Mouse (Mus musculus): ENCODE data around the gene Myo1e. TPM values are rescaled to one million over a fixed set of nuclear protein-coding genes. Genes with fewer than 3 reads are reported as not detected.
"Not testable (repeated sequence)": the region's sequence is repeated elsewhere in the genome, so short reads cannot be mapped to it uniquely, and the experiment has no call there.

Myo1e gene
- total RNA-seq, 2 experiments from 2014 or later: 9.7 to 11.2 TPM

DNA sequence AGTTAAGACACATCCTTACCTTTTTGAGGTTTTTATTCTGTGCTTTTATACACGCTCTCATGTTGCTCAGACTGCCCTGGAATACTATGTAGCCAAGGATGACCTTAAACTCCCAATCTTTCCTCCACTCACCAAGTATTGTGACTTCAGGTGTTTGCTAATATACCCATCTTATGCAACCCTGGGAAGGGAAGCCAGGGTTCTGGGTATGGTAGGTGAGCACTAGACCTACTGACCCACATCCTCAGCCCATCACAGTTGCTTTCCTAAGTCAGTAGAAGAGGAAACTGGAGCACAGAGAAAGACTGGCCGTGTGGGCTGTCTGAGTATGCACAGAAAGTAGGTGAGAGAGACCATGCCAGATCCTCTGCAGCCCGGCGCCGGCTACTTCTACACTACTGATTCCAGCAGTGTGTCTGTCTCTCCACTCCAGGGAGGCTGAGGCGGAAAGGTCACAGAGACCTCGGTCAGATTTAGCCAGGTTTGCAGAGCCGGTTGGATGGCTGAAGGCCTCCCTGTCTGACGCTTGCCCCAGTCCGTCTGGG lies 44.4 kb downstream of the Myo1e start:
- no peak for DNase-seq

DNA sequence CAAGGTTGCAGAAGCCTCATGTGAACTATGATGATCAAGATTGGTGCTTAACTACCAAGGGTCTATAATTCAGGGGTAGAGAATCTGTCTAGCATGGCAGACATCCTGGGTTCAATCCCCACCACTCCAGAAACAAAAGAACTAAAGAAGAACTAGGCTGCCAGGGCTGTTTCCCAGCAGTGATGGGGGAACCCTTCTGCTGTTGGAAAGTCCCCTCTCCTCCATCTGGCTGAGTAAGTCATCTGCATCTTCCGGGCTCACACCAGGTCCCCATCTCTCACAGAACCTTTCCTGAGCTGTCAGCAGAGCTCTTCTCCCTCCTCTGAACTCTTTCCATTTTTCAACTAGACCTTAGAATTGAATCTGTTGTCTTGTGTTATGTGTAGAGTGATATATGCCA lies 45.9 kb downstream of the Myo1e start:
- DNase-seq: no peak

DNA sequence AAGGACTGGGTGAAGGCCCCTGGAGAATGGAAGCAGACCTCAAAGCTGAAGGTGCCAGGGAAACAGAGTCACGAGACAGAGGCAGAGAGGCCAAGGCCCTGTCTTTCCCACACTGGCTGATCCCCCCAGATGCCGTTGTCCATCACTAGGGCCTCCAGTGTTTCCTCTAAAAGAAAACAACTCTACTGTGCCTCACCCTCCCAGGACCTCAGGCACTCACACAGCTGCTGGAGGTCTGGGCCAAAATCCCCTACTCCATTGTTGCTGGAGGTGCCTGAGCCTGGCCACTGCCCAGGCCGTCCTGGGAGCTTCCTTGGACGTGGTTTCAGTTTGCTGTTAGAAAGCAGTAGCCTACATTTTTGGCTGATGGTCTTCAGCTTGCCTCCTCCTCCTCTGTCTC lies 47.9 kb downstream of the Myo1e start:
- no peak for DNase-seq

DNA sequence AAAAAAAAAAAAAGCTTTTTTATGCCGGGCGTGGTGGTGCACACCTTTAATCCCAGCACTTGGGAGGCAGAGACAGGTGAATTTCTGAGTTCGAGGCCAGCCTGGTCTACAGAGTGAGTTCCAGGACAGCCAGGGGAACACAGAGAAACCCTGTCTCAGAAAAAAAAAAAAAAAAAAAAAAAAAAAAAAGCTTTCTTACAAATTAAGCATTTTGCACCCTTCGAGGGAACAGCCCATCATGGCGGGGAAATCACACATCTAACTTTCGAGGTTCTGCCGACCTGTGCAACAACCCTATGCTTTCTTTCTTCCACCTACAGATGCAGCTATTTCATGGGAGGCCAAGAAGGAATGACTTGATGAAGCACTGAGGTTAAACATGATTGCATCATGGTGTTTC lies 48.9 kb downstream of the Myo1e start:
- not testable (repeated sequence) for DNase-seq

DNA sequence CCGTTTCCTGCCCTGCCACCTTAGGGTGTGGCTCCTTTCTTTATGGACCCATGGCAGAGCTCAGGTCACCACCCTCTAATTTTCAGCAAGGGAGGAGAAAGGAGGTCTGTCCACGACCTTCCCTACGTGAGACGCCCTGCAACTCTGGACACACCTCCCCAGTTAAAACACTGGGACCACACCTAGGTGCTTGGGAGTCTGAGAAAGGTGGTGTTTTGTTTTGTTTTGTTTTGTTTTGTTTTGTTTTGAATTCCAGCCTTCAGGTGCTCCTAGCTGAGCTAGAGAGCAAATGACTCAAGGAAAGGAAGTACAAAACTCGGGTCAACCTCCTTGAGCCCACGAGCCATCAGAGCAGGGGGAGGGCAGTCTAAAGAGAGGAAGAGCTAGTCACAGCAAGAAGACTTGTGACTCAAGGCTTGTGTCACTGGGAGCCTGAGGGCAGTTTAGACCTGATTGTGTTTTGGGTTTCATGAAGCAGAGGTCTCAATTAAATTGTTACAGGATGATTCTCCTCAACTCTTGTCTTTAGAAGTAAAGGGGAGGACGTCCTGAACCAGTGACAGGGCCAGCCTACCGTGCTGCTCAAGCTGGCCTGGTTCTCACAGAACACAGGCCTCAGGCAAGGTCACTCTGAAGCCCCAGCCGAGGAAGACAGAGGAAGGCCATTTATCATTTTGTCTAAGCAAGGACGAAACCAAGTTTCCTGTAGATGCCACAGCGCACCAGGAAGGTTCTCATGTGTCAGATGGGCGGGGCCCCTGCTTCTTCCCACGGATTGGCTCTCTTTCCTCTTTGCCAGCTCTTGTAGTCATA lies 50.3 kb downstream of the Myo1e start:
- no peak for DNase-seq

DNA sequence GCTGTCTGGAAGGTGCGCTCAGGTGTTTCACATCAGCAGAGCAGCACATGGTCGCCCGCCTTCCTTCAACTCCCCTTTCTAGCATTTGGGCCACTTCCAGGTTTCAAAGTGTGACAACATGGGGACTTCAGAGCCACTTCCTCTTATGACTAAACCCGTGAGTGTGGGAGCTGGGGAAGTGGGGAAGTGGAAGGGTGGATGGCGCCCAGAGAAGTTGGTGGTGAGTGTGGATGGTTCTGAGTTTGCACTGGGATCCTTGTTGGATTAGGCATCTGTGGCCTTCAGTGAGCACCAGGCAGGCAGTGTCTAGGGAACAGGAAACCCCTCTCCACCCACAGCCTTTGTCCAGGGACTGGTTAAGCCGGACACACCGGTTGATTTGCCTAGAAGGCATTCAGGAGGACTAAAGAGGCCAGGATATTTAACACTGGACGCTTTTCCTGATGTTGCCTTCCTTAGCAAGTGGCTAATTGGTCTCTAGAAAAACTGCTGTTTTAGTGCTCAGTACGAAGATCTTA lies 53.2 kb downstream of the Myo1e start:
- DNase-seq: peak; percentile 36 to 61

DNA sequence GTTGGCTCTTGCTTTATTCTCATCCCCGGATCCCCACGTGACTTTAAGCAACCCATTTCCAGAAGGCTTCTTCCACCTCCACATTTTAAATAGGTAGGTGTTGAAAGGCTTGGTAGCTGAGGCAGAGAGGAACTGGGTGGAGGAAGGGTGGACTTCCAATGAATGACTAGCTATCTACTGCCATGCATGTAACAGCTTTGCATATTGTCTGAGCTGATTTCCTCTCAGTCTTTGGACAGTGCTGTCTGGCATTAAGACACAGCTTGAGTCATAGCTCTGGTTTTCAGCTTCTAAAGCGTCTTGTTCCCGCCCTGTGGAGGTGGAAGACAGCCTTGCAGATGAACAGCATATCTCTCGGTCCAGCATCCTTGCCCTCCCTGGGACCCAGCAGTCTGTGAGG lies 54.5 kb downstream of the Myo1e start:
- peak in 1 of 2 experiments; percentile 37 for DNase-seq

DNA sequence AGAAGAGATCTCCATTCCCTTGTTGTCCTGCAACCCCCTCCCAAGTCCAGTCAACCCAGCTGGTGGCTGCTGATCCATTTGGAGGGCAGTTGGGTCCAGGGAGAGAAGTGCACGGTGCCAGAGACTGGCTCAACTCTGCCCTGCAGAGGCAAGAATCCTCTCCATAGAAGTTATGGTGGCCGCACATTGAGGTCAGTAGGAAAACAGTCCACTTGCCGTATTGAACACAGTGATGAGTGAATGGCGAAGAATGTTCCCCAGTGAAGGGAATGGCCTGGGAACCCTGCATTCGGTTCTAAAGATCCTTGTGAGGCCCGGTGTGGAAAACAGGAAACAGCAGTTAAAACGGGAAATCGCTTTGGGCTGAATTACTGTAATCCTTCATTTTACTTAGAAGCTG lies 56.0 kb downstream of the Myo1e start:
- DNase-seq: no peak

DNA sequence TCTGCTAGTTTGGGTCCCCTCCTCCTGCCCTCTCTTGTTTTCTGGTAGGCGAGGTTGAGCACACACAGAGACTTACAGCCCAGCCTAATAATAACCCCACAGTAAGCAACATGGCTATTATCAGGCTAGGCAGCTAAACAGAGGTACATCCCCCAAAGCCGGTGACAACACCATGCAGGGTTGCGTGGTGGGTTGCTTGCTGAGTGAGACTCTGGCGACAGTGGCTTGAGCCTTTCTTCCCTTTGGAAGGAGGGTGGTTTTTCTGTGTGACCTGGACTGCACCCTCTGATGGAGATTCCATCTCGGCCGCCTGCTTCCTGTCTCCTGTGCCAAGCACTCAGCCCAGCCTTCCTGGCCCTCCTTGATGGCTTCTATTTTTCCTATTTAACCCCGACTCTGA lies 56.6 kb downstream of the Myo1e start:
- DNase-seq: peak; percentile 68

DNA sequence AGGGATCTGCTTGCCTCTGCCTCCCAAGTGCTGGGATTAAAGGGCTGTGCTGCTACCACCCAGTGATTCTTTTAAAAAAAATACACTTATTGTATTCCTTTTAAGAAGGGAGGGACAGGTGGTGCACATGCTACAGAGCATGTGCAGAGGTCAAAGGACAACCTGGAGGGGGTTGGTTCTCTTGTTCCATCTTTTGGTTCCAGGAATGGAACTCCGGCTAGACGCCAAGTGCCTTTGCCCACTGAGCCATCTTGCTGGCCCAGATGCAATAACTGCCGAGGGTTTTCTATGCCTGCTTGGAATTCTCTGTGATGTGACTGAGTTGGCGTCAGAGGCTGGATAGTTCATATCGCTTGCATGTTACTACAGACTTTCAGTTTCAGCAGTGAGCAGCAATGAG lies 58.4 kb downstream of the Myo1e start:
- DNase-seq: no peak

DNA sequence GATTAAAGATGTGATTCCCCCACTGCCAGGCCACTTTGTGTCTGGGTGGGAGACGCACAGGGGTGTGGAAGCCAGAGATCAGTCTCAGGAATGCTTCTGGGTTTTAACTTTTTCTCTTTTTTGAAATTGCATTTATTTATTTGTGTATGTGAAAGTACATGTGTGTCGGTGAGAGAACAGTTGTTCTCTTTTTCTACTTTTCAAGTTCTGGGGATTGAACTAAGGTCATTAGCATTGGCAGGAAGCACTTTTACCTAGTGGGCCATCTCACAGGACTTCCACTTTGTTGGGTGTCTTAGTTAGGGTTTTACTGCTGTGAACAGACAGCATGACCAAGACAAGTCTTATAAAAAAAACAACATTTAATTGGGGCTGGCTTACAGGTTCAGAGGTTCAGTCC lies 59.0 kb downstream of the Myo1e start:
- no peak for DNase-seq

DNA sequence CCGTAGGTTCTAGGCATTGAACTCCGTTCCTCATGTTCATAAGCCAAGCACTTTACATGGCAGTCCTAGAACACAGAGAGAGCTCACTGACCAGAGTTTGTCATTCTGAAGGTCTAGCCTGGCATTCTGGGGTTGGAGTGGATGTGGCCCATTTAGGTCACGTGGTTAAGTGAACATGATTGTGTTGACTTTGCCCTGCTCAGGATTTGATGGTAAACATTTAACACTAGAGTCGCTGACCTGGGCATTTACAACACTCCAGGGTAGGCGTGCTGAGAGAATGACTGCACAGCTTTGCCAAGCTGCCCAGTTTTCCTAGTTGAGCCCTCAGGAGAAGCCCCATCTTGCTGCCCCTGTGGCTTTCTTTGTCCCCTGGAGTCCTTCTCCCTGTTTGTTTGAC lies 60.0 kb downstream of the Myo1e start:
- no peak for DNase-seq

DNA sequence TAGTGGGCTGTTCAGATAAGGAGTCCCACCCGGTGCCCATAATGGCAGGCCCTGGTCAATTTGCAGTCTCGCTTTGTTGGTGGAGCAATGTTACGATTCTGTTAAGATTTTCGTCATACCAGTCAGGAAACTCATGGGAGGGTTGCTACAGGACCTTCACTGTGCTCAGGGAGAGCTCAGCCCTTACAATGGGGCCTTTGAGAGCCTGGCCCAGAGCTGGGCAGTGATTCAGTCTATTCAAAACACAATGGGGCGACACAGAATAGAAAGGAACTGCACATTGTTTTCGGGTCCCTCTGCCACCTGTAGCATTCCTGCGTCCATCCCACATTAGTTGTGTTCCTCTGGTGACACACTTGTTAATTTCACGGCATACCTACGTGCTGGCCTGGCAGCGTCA lies 62.2 kb downstream of the Myo1e start:
- peak in 1 of 2 experiments; percentile 21 for DNase-seq

DNA sequence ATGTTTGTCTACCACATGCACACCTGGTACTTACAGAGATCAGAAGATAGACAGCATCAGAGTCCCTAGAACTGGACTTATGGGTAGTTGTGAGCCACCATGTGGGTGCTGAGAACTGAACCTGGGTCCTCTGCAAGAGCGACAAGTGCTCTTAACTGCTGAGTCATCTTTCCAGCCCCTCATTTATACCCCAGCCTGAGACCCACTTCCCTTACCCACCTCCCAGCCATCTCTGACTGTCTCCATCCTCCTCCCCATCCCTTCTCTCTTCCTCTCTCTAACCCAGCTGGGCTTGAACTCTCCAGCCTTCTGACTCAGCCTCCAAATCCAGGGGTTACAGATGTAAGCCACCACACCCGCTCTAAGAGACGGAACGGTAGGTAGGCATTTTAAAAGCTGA lies 63.3 kb downstream of the Myo1e start:
- DNase-seq: no peak

DNA sequence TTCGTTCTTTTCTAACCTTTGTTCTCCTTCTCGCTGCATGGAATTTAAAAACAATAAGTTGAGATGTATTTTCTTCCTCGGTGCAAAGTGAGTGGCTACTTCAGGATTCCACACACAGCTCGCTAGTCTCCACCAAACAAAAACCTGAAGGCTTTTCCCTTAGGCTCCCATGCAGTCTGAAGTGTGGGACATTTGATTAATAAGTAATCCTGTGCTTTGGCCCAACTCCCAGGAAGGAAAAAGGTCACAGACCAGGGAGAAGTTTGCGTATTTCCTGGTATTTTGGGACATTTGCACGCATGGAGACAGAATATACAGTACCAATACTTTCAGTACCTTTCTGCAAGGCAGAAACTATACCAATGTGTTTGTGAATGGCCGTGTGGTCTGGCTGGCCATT lies 64.0 kb downstream of the Myo1e start:
- DNase-seq: no peak

DNA sequence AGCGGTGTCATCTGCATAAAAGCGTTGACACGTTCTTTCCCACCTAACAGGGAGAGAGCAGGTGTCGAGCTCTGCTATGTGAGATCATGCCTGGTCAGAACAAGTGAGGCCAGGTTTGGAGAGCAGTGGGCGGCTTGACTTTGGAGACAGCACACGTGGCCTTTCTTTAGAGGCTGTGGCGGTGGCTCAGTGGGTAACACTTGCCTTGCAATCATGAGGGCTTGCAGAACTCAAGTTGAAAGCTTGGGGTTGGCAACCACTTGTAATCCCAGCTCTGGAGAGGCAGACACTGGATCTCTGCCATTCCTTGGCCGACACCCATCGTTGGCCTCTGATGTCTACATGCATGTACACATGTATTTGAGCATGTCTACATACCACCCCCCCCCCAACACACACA lies 64.5 kb downstream of the Myo1e start:
- no peak for DNase-seq

DNA sequence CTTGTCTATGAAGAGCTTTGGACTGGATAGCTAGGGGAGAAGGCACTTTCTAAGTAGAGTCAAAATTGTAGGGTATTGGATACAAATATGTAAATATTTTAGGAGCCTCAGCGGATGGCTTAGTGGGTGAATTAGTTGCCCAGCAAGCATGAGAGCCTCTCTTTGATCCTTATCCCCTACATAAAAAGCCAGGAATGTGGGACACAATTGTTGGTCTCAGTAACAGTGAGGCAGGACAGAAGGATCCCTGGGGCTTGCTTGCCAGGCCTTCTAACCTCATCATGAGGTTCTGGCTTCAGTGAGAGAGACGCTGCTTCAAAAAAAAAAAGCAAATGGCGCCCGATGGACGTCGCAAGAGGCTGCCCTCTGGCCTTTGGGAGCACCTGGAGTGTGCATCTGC lies 66.9 kb downstream of the Myo1e start:
- no peak for DNase-seq

DNA sequence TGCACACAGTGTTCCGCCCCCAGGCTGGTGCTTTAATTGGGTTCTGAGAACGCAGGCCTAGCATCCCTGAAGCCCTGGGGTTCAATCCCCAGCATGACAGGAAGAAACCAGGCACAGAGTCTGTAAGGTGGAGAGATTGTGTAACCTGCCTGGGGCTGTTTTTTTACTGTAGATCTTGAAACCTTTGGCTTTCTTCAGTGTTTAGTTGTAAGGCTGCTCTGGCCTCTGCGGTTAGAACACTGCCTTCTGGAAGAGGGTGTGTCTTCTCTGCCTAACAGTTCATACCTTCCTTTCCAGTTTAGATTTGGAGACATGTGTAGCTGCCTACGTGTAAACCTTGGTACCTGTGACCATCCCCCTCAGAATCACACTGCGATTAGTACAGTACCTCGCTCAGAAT lies 67.3 kb downstream of the Myo1e start:
- DNase-seq: no peak

DNA sequence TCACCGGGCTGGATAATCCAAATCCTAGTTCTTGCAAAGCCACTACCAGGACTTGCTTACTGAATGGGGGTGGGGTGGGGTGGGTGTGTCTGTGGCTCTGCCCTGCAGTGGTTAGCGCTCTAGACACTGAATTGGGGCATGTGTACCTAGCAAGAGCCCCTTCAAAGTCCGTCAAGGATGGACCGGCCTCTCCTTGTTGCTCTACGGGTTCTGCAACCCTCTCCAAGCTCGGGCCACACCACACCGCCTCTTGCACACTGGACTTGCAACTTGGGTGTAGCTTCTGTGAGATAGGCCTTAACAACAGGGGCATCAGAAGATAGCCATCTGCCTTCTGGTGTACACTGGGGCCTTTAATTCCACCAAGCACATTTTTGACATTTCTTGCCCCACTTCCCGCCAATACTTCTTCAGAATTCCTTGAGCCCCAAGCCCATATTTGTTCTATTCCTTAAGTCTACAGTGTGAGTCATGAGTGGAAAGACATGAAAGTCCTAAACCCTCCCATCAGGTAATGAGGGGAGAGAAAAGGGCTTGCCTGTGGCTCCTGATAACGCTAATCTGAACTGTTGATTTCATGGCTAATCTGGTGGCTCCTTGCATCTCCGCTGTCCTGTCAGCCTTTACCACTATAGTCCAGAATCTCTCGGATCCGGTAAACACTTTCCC lies 67.9 kb downstream of the Myo1e start:
- no peak for DNase-seq

DNA sequence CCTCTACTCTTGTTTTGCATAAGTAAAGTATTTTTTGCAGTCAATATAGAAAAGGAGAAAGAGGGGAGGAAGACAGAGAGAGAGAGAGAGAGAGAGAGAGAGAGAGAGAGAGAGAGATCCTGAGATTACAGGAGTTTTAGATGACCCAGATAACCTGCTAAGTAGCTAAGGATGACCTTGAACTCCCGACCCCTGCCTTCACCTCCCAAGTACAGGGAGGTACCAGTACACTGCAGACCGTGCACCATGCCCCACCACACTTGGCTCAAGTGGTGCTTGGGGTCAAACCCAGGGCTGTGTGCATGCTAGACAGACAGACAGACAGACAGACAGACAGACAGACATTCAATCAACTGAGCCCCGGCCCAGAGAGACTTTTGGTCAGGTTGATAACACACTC lies 69.9 kb downstream of the Myo1e start:
- no peak for DNase-seq

DNA sequence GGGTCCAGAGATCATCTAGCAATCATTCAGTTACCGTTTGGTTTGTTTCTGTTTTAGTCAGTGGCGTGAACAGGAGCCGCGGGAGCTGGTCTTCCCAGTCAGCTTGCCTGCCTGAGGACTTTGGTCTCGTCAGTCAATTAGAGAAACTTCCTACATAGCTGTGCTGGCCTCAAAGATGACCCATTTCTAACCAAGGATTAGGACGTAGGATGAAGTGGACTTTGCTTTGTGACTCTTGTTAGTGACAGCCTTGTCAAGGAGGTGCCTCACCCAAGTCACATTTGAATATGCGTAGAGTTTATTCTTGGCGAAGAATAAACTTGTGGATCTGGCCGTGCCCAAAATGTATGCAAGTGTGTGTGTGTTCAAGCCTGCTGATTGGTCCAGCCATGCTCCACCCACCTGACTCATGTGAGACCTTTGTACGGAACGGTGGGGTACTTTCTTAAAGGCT lies 70.4 kb downstream of the Myo1e start:
- no peak for DNase-seq

DNA sequence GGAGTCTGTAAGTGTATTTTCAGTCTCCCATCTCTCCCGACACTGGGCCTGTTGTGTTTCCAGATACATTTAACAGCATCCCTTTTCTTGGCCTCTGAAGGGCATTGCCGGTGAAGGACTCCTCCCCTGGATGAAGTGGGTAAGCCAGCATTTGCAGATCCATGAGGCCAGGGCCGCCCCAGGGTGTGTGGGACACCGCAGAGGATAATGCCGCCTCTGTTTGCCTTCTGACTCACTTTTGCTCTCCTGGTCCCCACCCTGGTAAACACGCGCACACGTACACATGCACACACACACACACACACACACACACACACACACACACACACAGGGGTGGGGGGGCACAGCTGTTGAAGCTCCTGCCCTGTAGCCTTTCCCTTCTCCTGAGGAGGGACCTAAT lies 74.3 kb downstream of the Myo1e start:
- DNase-seq: no peak

DNA sequence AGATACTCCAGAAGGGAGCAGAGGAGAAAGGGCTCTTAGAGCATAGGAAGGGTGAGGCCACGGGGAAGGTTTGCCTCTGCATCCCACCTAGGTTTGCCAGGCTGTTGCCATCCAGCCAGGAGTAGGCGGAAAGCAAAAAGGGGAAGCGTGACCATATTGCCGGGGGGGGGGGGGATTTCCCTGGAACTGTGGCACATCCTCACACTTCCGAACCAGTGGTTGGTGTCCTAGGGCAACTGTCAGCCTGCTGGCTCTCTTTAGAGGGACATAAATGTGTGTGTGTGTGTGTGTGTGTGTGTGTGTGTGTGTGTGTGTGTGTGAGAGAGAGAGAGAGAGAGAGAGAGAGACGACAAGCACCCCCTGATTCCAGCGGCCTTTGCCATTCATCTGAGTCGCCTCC lies 75.0 kb downstream of the Myo1e start:
- DNase-seq: no peak

Data from heart, adult 18-20 months (tissue).